Mouse (Mus musculus) forebrain, embryonic 16.5 days (tissue): ENCODE measurements around the gene Mrpl28. TPM values are rescaled to one million over a fixed set of nuclear protein-coding genes. Genes with fewer than 3 reads are reported as not detected.
A peak's percentile ranks its signal among the peaks of the same experiment; 100 is the strongest.

Experiments
- ATAC-seq: fragments of 200-750 bp; cut with Nextera tagmentation; 2 replicates; pipeline ENCODE4 v1.8.0; 2017; ENCODE audit warnings: mild to moderate bottlenecking, moderate library complexity
- H3K27ac ChIP-seq: fragments of 300-500 bp; sonication (generic); 2 replicates; pipeline ENCODE4 v1.5.1; 2014; ENCODE audit warnings: low read length, control low read depth
- H3K27me3 ChIP-seq: fragments of 300-500 bp; sonication (generic); replicated peaks from 2 replicates; pipeline ENCODE4 v1.6.1; 2014; ENCODE audit warnings: low read length; ENCODE audit not compliant: control insufficient read depth, insufficient read depth
- H3K36me3 ChIP-seq: fragments of 300-500 bp; sonication (generic); 2 replicates; pipeline ENCODE4 v1.6.1; 2014; ENCODE audit not compliant: control insufficient read depth, insufficient read depth
- H3K4me1 ChIP-seq: fragments of 300-500 bp; sonication (generic); replicated peaks from 2 replicates; pipeline ENCODE4 v1.6.1; 2014; ENCODE audit warnings: low read length; ENCODE audit not compliant: control insufficient read depth, insufficient read depth
- H3K4me2 ChIP-seq: fragments of 300-500 bp; sonication (generic); 2 replicates; pipeline ENCODE4 v1.6.1; 2014; ENCODE audit warnings: mild to moderate bottlenecking, low read length, control low read depth
- H3K4me3 ChIP-seq: fragments of 300-500 bp; sonication (generic); replicated peaks from 2 replicates; pipeline ENCODE4 v1.5.1; 2014; ENCODE audit warnings: mild to moderate bottlenecking, low read length, control low read depth
- H3K9ac ChIP-seq: fragments of 300-500 bp; sonication (generic); replicated peaks from 2 replicates; pipeline ENCODE4 v1.6.1; 2014; ENCODE audit warnings: low read depth, low read length, control low read depth
- H3K9me3 ChIP-seq: fragments of 300-500 bp; sonication (generic); 2 replicates; pipeline ENCODE4 v1.6.1; 2016; ENCODE audit warnings: low read length; ENCODE audit not compliant: control insufficient read depth
- WGBS: fragments of 180-500 bp; shearing (Covaris S2); extraction: QIAGEN DNeasy Blood & Tissue Kit; methylation state at CpG from one replicate; pipeline ENCODE4 v1.1.7; 2014; 5-methylcytosine and 5-hydroxymethylcytosine counted together
- polyA plus RNA-seq: library from polyadenylated mRNA; unstranded; fragments of >200 nt; fragmentation: Nextera tagmentation; extraction: Ambion mirVana; gene quantifications from 2 replicates; pipeline ENCODE4 v1.2.1, GENCODE M21; 2015

Gene Mrpl28
- polyA plus RNA-seq, 1 experiment from 2014 or later: 202 TPM

DNA sequence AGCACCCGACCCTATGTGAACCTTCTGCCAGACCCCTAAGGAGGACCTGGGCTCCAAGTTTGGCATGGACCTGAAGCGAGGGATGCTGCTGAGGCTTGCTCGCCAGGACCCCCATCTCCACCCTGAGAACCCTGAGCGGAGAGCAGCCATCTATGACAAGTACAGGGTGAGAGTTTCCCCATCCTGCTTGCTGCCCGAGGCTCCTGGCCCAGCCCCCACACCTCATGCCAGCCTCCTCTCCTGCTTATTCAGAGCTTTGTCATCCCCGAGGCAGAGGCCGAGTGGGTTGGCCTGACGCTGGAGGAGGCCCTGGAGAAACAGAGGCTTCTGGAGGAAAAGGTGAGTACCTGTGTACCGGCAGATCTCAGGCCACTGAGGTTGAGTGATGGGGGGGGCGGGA lies 1.9 kb downstream of the Mrpl28 start:
- Histone ChIP-seq H3K4me3 (no peak overlapping the region), H3K4me1 (peaks cover 11% of the 10 kb centered on the region), H3K9me3 (no peaks in the 10 kb centered on the region), H3K27ac (no peak overlapping the region), H3K4me2 (no peak overlapping the region), H3K27me3 (no peaks in the 10 kb centered on the region), H3K36me3 (peaks cover 5% of the 10 kb centered on the region), H3K9ac (no peak overlapping the region)
- WGBS: 94% methylated on average over 10 of the region's 10 CpGs
- ATAC-seq: no peak

DNA sequence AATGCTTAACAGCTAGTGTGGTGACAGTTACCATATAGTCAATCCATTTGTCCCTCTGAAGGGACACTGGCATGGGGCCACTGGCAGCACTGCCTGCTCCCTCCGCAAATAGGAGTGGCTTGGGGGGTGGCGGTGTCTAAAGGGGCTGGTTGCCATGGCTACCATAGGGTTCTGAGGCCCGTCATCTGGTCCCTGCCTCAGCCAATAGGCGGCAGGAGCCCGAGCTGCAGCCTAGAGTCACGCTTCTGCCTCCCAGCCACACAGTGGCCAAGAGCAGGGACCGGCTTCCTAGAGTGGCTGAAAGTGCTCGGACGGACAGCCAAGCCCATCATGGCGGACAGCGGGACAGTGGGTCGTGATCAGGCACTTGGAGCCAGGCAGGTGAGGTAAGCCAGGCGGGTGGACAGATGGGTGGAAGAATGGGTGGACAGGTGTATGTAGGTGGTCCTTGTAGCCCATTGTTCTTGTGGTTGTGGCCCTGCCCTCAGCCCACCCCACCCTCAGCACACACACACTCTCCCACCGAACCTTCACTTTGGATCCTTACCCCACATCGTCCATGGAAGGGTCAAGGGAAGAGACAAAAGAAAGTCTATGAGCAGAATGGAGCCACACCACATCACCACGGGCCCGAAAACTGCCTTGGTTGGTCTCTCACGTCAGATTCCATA lies 7.9 kb downstream of the Mrpl28 start:
- H3K4me3 ChIP-seq: no peak overlapping the region
- H3K4me2 ChIP-seq: no peak overlapping the region
- H3K27ac ChIP-seq: no peak overlapping the region
- H3K27me3 ChIP-seq: no peaks in the 10 kb centered on the region
- H3K9me3 ChIP-seq: no peaks in the 10 kb centered on the region
- 70% methylated on average over 18 of the region's 18 CpGs for WGBS
- H3K9ac ChIP-seq: no peak overlapping the region
- H3K4me1 ChIP-seq: no peaks in the 10 kb centered on the region
- peaks cover 5% of the 10 kb centered on the region for H3K36me3 ChIP-seq
- 0 out of 2 replicates have a peak, but pooled peaks have one; percentile 28 for ATAC-seq

DNA sequence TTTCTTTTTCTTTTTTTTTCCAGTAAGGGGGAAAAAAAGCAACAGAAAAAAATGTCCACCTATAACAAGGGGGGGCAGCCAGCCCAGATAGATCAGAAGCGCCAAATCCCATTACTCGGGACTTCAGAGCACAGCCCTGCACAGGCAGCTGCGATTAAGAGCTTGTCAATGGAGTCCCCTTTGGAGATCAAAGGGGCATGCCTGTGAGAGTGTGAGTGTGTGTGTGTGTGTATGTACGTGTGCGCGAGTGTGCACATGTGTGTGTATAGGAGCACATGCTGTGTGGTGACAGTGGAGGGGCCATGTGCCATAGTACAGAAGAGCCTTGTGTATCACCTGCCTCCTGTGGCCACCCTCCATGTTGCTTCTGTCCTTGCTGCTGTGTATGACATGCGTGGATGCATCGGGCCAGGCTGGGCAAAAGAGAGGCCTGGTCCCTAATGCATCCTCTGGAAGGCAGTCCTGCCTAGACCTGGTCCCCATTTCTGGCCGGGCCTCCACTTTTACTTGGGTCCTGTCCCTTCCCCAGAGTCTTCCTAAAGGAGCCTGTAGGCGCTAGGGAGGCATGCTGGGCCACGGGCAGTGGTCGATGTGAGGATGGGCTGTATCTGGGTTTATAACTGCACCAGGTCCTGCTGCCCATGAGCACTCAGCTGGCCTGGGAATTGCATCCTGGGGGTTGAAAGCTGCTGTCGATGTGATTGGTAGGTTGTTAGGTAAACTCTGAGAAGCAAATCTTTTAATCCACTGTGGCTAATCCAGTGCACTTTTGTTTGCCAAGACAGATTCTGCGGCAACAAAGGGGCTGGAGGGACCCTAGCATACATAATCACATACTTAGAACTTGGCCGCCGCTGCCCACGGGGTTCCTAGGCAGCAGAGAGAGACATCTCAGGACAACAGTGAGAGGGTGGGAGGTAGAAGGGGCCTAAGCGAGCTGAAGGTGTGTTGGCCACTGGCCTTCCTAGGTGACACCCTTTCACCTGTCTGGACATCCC lies 8.9 kb downstream of the Mrpl28 start:
- H3K9me3 ChIP-seq: no peaks in the 10 kb centered on the region
- H3K9ac ChIP-seq: no peak overlapping the region
- no peaks in the 10 kb centered on the region for H3K4me1 ChIP-seq
- H3K27ac ChIP-seq: peak overlapping the region; percentile 12; the same call in 1 of the 2 replicates
- 68% methylated on average over 18 of the region's 18 CpGs for WGBS
- H3K36me3 ChIP-seq: peaks cover 5% of the 10 kb centered on the region
- H3K4me3 ChIP-seq: no peak overlapping the region; the same call in 1 of the 2 replicates
- ATAC-seq: no peak
- no peak overlapping the region for H3K4me2 ChIP-seq
- no peaks in the 10 kb centered on the region for H3K27me3 ChIP-seq

DNA sequence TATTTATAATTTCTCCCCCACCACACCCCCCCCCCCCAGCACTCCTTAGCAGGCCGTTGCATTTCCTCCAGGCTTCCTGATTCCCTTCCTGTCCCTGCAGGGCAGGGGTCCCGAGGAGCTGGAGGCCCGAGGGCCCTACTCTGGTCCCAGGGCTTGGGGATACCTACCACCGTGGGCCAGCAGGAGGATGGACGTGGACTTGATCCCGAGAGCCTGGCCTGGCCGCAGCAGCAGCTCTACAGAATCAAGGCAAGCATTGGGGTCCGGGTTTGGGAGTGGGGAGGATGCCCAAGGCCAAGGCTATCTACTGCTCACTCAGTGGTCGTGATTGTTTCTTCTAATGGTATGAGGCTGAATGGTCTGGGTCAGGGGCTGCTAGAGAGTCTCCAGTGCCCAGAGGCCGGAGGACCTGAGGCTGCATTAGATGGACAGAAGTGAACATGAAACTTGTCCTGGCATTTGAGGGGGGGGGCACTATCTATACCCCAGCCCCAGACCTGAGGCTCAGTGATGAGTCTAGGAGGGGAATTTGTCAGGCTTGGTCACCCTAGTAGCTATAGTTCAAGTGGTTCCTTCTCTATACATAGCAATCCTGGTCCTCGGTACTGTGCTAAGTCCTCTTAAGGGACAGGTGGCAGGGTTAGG lies 13.9 kb downstream of the Mrpl28 start:
- H3K9ac ChIP-seq: no peak overlapping the region
- no peak overlapping the region for H3K4me3 ChIP-seq
- no peaks in the 10 kb centered on the region for H3K27me3 ChIP-seq
- H3K9me3 ChIP-seq: no peaks in the 10 kb centered on the region
- H3K36me3 ChIP-seq: no peaks in the 10 kb centered on the region
- H3K27ac ChIP-seq: no peak overlapping the region
- peaks cover 22% of the 10 kb centered on the region for H3K4me1 ChIP-seq
- WGBS: 90% methylated on average over 11 of the region's 11 CpGs
- no peak overlapping the region for H3K4me2 ChIP-seq
- ATAC-seq: no peak

DNA sequence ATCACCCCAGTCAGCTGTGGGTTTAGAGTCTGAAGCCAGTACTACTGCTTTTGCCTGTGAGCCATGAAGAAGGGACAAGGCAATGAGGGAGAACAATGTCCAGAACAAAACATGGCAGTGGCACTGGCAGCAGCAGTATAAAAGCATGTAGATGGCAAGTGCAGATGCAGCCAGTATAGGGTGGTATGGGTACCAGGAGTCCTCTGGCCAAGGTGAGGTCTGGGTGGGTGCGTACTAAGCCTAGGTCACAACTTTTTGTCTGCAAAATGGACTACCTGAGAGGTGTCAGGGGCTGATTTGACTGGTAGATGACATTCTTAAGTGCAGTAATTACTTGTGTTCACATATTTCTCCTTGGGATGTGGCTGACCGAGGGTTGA lies 14.4 kb downstream of the Mrpl28 start:
- H3K9ac ChIP-seq: peak overlapping the region; percentile 96
- no peak for ATAC-seq
- no peaks in the 10 kb centered on the region; the same call in 1 of the 2 replicates for H3K36me3 ChIP-seq
- H3K4me1 ChIP-seq: peaks cover 22% of the 10 kb centered on the region
- peak overlapping the region; percentile 58 for H3K4me2 ChIP-seq
- H3K4me3 ChIP-seq: peak overlapping the region; percentile 88
- no peaks in the 10 kb centered on the region for H3K9me3 ChIP-seq
- H3K27me3 ChIP-seq: no peaks in the 10 kb centered on the region
- WGBS: 75% methylated on average over 2 of the region's 2 CpGs
- peak overlapping the region; percentile 49 for H3K27ac ChIP-seq

DNA sequence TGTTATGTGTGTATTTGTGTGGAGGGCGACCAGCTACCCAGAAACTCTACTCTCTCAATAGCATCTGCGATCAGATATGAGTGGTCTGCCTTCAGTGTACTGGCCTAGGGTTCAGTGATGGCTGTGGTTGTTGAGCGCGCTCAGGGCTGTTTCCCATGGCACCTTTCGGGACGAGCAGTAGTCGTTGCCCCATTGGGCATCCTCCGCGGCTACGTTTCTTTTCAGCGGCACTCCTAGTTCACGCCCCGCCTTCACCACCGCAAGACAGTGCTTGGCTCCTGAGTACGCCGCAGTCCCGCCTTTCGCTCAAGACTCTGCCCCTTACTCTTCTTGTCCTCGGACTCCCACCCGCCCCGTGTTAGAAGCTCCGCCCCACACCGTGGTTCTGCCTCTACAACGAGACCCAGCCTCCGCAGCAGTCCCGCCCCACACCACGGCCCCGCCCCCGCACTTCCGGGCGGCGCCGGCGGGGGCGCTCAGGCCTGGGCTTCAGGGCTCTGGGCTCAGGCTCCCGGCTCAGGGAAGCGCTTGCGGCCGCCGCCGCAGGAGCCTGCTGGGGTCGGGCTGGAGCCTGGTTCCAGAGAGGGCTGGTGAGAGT lies 15.0 kb downstream of the Mrpl28 start, which contains the start of gene Axin1:
TSS of gene Axin1 (plus strand) at position 450 of the 598 bp plus-strand sequence.
- no peaks in the 10 kb centered on the region for H3K27me3 ChIP-seq
- H3K4me1 ChIP-seq: peaks cover 22% of the 10 kb centered on the region
- no peaks in the 10 kb centered on the region for H3K9me3 ChIP-seq
- peak; percentile 97 for ATAC-seq
- WGBS: under 1% methylated on average over 41 of the region's 42 CpGs
- H3K4me2 ChIP-seq: peak within 1 kb of the TSS; percentile 85
- peak within 1 kb of the TSS; percentile 96 for H3K9ac ChIP-seq
- H3K27ac ChIP-seq: peak within 1 kb of the TSS; percentile 94
- peaks cover 3% of the 10 kb centered on the region; the same call in 1 of the 2 replicates for H3K36me3 ChIP-seq
- peak within 1 kb of the TSS; percentile 88 for H3K4me3 ChIP-seq

DNA sequence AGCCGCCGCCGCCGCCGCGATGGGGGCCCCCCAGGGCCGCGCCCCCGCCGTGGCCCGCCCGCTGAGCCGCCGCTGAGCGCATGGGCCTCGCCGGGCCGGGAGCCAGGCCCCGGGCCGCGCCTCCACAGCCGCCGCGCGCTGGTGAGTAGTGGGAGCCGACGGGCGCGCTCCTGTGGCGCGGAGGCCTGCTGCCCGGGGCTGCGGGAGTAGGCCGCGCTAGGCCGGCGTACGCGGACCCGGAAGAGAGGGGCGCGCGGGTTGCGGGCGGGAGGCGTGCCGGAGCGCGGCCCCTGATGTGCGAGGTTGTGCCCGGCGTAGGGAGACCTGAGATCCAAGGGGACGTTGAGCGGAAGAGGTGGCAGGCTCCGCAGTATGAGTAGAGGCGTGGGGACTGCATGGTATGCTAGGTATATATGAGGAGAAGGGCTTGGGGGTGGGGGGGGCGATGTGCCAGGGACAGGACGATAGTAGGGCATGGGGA lies 15.6 kb downstream of the Mrpl28 start:
- peaks cover 7% of the 10 kb centered on the region; the same call in 1 of the 2 replicates for H3K36me3 ChIP-seq
- H3K4me2 ChIP-seq: peak overlapping the region; percentile 85

DNA sequence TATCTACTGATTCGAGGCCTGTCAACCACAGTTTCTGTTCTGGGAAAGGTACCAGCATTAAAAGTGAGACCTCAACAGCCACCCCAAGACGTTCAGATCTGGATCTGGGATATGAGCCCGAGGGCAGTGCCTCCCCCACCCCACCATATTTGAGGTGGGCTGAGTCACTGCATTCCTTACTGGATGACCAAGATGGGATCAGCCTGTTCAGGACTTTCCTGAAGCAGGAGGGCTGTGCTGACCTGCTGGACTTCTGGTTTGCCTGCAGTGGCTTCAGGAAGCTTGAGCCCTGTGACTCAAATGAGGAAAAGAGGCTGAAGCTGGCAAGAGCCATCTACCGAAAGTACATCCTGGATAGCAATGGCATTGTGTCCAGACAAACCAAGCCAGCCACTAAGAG lies 19.5 kb downstream of the Mrpl28 start:
- Histone ChIP-seq H3K9me3 (no peaks in the 10 kb centered on the region), H3K27me3 (no peaks in the 10 kb centered on the region), H3K36me3 (peaks cover 7% of the 10 kb centered on the region; the same call in 1 of the 2 replicates), H3K9ac (no peak overlapping the region), H3K4me3 (no peak overlapping the region), H3K4me2 (no peak overlapping the region), H3K4me1 (peaks cover 21% of the 10 kb centered on the region), H3K27ac (no peak overlapping the region)
- WGBS: 92% methylated on average over 4 of the region's 4 CpGs
- no peak for ATAC-seq

More for the DNA sequence above, 15.6 kb downstream of the Mrpl28 start:
- peak; percentile 61 for ATAC-seq
- Histone ChIP-seq H3K27ac (peak overlapping the region; percentile 94), H3K27me3 (no peaks in the 10 kb centered on the region), H3K4me1 (peaks cover 22% of the 10 kb centered on the region), H3K9me3 (no peaks in the 10 kb centered on the region), H3K4me3 (peak overlapping the region; percentile 88), H3K9ac (peak overlapping the region; percentile 96)
- WGBS: 1% methylated on average over 52 of the region's 58 CpGs
